Mouse (Mus musculus) cerebellum, adult 2 months (tissue): ENCODE results near the gene Pard6b.

Experiments used
- CTCF ChIP-seq: fragments of 200-500 bp; IDR thresholded peaks from 2 replicates; pipeline ENCODE4 v1.5.1; 2011; ENCODE audit warnings: low read depth, mild to moderate bottlenecking, control low read depth, low read length, moderate library complexity, borderline replicate concordance; ENCODE audit not compliant: insufficient read depth
- POLR2A ChIP-seq: fragments of 200-500 bp; IDR thresholded peaks from 2 replicates; pipeline ENCODE4 v1.6.1; 2011; ENCODE audit warnings: low read length, control low read depth, borderline replicate concordance; ENCODE audit not compliant: insufficient read depth

GRCm38 (mm10) chr2:168058488-168059199 lies 22.2 kb upstream of the Pard6b start:
- TF ChIP-seq CTCF (no peak), POLR2A (no peak)
